Mouse (Mus musculus) limb, embryonic 10.5 days (tissue): ENCODE measurements around the gene Selenos. TPM values are rescaled to one million over a fixed set of nuclear protein-coding genes. Genes with fewer than 3 reads are reported as not detected.
"Not testable (repeated sequence)": the region's sequence is repeated elsewhere in the genome, so short reads cannot be mapped to it uniquely, and the experiment has no call there.

Experiments used
- DNase-seq: peaks from one replicate; pipeline ENCODE4 v3.0.0-alpha.2; 2017; ENCODE audit warnings: low spot score
- H3K27ac ChIP-seq: fragments of 300-500 bp; sonication (generic); 2 replicates; pipeline ENCODE4 v1.5.1; 2016; ENCODE audit warnings: mild to moderate bottlenecking
- H3K27me3 ChIP-seq: fragments of 300-500 bp; sonication (generic); 2 replicates; pipeline ENCODE4 v1.6.1; 2016; ENCODE audit warnings: low read depth, mild to moderate bottlenecking; ENCODE audit not compliant: poor library complexity, severe bottlenecking
- H3K36me3 ChIP-seq: fragments of 300-500 bp; sonication (generic); 2 replicates; pipeline ENCODE4 v1.6.1; 2016; ENCODE audit warnings: mild to moderate bottlenecking, moderate library complexity
- H3K4me1 ChIP-seq: fragments of 300-500 bp; sonication (generic); 2 replicates; pipeline ENCODE4 v1.6.1; 2016
- H3K4me3 ChIP-seq: fragments of 300-500 bp; sonication (generic); 2 replicates; pipeline ENCODE4 v1.5.1; 2016; ENCODE audit warnings: mild to moderate bottlenecking, moderate library complexity
- H3K9me3 ChIP-seq: fragments of 300-500 bp; sonication (generic); replicated peaks from 2 replicates; pipeline ENCODE4 v1.6.1; 2016; ENCODE audit warnings: mild to moderate bottlenecking
- WGBS: fragments of 180-500 bp; shearing (Covaris S2); methylation state at CpG from one replicate; pipeline ENCODE4 v1.1.7; 2016; 5-methylcytosine and 5-hydroxymethylcytosine counted together
- polyA plus RNA-seq: library from polyadenylated mRNA; unstranded; fragments of >200 nt; fragmentation: Nextera tagmentation; extraction: Ambion mirVana; gene quantifications from 2 replicates; pipeline ENCODE4 v1.2.1, GENCODE M21; 2016

Gene Selenos
- polyA plus RNA-seq, 1 experiment from 2014 or later = 83.0 TPM

GRCm38 (mm10) chr7:66053946-66054483 is 25.4 kb upstream of the Selenos start:
- 83% methylated on average over 4 of the region's 4 CpGs for WGBS
- H3K9me3 ChIP-seq = no peaks in the 10 kb centered on the region
- no peak overlapping the region for H3K4me3 ChIP-seq
- no peaks in the 10 kb centered on the region for H3K36me3 ChIP-seq
- H3K27me3 ChIP-seq = no peaks in the 10 kb centered on the region; the same call in 1 of the 2 replicates
- H3K4me1 ChIP-seq = no peaks in the 10 kb centered on the region
- DNase-seq = no peak
- H3K27ac ChIP-seq = no peak overlapping the region

DNA sequence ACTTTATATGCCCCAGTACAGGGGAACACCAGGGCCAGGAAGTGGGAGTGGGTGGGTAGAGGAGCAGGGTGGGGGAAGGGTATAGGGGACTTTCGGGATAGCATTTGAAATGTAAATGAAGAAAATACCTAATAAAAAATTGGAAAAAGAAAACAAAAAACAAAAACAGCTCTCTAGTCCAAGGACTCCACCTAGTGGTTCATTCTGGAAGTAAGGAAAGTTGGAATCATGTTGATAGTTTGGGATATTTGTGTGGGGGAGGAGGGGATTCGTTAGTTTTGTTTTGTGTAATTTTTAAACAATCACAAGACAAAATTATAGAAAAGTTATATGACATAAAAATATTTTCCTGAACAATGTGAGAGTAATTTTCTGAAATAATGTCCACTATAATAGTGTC is 24.1 kb upstream of the Selenos start:
- WGBS = 19% methylated on average over 2 of the region's 2 CpGs
- not testable (repeated sequence) for DNase-seq

GRCm38 (mm10) chr7:66058703-66059102 is 20.7 kb upstream of the Selenos start, which contains the start of gene Snrpa1:
Snrpa1 (plus strand) TSS chr7:66059003.
- Histone ChIP-seq H3K27me3 (no peaks in the 10 kb centered on the region; the same call in 1 of the 2 replicates), H3K27ac (peak within 1 kb of the TSS; percentile 95), H3K4me1 (peaks cover 15% of the 10 kb centered on the region), H3K9me3 (no peaks in the 10 kb centered on the region), H3K4me3 (peak within 1 kb of the TSS; percentile 98), H3K36me3 (peaks cover 18% of the 10 kb centered on the region)
- WGBS = 84% methylated on average over 1 of the region's 1 CpGs
- no peak for DNase-seq

More for the DNA sequence above, 24.1 kb upstream of the Selenos start:
- not testable (repeated sequence) for H3K9me3 ChIP-seq, H3K27me3 ChIP-seq, H3K27ac ChIP-seq, H3K36me3 ChIP-seq, H3K4me3 ChIP-seq, H3K4me1 ChIP-seq

DNA sequence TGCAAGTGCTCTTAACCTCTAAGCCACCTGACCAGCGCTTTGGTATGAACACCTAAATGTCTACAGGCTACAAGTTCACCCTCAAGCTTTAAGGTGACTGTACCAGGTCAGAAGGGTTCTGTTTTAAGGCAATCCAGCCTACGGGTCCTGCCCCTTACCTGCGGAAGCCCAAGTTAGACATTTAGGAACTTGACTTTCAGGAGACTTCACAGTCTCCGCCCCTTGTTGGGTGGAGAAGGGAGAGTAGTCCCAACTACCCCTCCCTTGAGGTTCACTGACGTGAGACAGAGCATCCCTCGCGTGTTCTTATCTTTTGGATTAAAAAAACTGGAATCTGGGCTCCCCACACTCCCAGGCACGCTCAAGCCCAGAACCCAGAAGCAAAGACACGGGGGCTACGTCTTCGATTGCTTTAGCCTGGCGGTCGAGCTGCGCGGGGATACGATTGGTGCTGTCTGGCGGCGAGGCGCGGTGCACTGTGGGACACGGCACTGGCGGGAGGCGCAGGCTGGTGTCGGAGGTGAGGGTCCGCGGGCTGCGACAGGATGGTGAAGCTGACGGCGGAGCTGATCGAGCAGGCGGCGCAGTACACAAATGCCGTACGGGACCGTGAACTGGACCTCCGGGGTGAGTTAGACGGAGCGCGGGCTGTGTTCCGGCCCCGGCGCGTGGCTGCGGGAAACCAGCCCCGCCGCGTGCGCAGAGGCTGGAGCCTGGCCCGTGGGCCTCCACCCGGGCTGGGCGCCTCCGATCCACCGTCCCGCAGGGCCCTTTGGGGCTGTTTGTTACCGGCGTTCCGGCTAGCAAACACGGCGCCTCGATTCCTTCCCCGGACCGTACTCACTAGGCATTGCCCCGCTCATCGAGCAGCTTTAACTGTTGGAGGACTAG is 19.1 kb upstream of the Selenos start:
- Histone ChIP-seq H3K27ac (peak overlapping the region; percentile 95), H3K36me3 (peaks cover 33% of the 10 kb centered on the region), H3K4me3 (peak overlapping the region; percentile 98), H3K9me3 (no peaks in the 10 kb centered on the region), H3K4me1 (peaks cover 15% of the 10 kb centered on the region), H3K27me3 (no peaks in the 10 kb centered on the region; the same call in 1 of the 2 replicates)
- under 1% methylated on average over 64 of the region's 64 CpGs for WGBS
- peak; percentile 94 for DNase-seq

DNA sequence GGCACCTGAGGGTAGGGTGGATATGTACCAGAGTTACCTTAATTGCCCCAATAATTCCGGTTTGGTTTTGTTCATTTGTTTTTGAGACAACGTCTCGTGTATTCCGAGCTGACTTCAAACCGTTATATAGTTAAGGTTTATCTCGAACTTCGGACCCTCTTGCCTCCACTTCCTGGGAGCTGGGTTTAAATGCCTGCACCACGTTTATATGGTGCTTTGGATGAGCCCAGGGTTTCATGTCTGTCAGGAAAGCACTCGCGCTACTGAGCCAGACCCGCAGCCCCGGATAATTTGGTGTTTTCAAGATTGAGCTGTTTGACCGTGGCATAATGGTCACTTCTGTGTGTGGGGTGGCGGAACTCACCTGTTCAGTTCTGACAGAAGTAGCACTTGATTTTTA is 18.4 kb upstream of the Selenos start:
- peaks cover 41% of the 10 kb centered on the region for H3K36me3 ChIP-seq
- 2% methylated on average over 14 of the region's 14 CpGs for WGBS
- H3K4me3 ChIP-seq = peak overlapping the region; percentile 98
- no peaks in the 10 kb centered on the region; the same call in 1 of the 2 replicates for H3K27me3 ChIP-seq
- peak overlapping the region; percentile 95 for H3K27ac ChIP-seq
- H3K9me3 ChIP-seq = no peaks in the 10 kb centered on the region
- no peak for DNase-seq
- H3K4me1 ChIP-seq = peaks cover 15% of the 10 kb centered on the region

- no peak overlapping the region for H3K4me3 ChIP-seq
- WGBS = 86% methylated on average over 2 of the region's 2 CpGs
- H3K4me1 ChIP-seq = peaks cover 17% of the 10 kb centered on the region
- H3K27me3 ChIP-seq = no peaks in the 10 kb centered on the region
- DNase-seq = no peak
- H3K27ac ChIP-seq = no peak overlapping the region
- no peaks in the 10 kb centered on the region for H3K9me3 ChIP-seq
- peaks cover 67% of the 10 kb centered on the region for H3K36me3 ChIP-seq
These were observed 3.0 kb upstream of the Selenos start for GRCm38 (mm10) chr7:66076411-66076810.

- WGBS = 52% methylated on average over 5 of the region's 5 CpGs
- Histone ChIP-seq H3K9me3 (no peaks in the 10 kb centered on the region), H3K27ac (peak overlapping the region; percentile 81), H3K4me3 (peak overlapping the region; percentile 65), H3K27me3 (no peaks in the 10 kb centered on the region), H3K36me3 (peaks cover 68% of the 10 kb centered on the region), H3K4me1 (peaks cover 17% of the 10 kb centered on the region)
- DNase-seq = no peak
These were observed 773 bp downstream of the Selenos start for GRCm38 (mm10) chr7:66080231-66080613.

GRCm38 (mm10) chr7:66083757-66084156 is 4.3 kb downstream of the Selenos start:
- Histone ChIP-seq H3K9me3 (no peaks in the 10 kb centered on the region), H3K4me1 (peaks cover 13% of the 10 kb centered on the region), H3K27ac (no peak overlapping the region), H3K36me3 (peaks cover 77% of the 10 kb centered on the region), H3K27me3 (no peaks in the 10 kb centered on the region), H3K4me3 (no peak overlapping the region)
- 94% methylated on average over 6 of the region's 6 CpGs for whole genome bisulfite sequencing
- no peak for DNase-seq

- WGBS = 90% methylated on average over 7 of the region's 7 CpGs
- peaks cover 85% of the 10 kb centered on the region for H3K36me3 ChIP-seq
- peaks cover 10% of the 10 kb centered on the region for H3K4me1 ChIP-seq
- no peaks in the 10 kb centered on the region for H3K27me3 ChIP-seq
- no peak overlapping the region for H3K27ac ChIP-seq
- no peak for DNase-seq
- no peaks in the 10 kb centered on the region for H3K9me3 ChIP-seq
- H3K4me3 ChIP-seq = no peak overlapping the region
These were observed 5.1 kb downstream of the Selenos start for GRCm38 (mm10) chr7:66084546-66084945.

- Histone ChIP-seq H3K27ac (no peak overlapping the region), H3K36me3 (peaks cover 99% of the 10 kb centered on the region), H3K27me3 (no peaks in the 10 kb centered on the region), H3K9me3 (no peaks in the 10 kb centered on the region), H3K4me3 (no peak overlapping the region), H3K4me1 (no peaks in the 10 kb centered on the region)
- DNase-seq = no peak
- WGBS = 91% methylated on average over 4 of the region's 4 CpGs
These were observed 8.2 kb downstream of the Selenos start for GRCm38 (mm10) chr7:66087652-66088051.

- Histone ChIP-seq H3K27me3 (no peaks in the 10 kb centered on the region), H3K4me3 (no peak overlapping the region), H3K9me3 (no peaks in the 10 kb centered on the region), H3K36me3 (peaks cover 95% of the 10 kb centered on the region), H3K27ac (no peak overlapping the region), H3K4me1 (no peaks in the 10 kb centered on the region)
- no peak for DNase-seq
- WGBS = 89% methylated on average over 2 of the region's 2 CpGs
These were observed 8.6 kb downstream of the Selenos start for GRCm38 (mm10) chr7:66088077-66088476.

GRCm38 (mm10) chr7:66090676-66091190 is 11.3 kb downstream of the Selenos start:
- Histone ChIP-seq H3K9me3 (no peaks in the 10 kb centered on the region), H3K27ac (no peak overlapping the region), H3K36me3 (peaks cover 71% of the 10 kb centered on the region), H3K4me1 (no peaks in the 10 kb centered on the region), H3K4me3 (no peak overlapping the region), H3K27me3 (no peaks in the 10 kb centered on the region)
- WGBS = 89% methylated on average over 11 of the region's 11 CpGs
- DNase-seq = no peak

DNA sequence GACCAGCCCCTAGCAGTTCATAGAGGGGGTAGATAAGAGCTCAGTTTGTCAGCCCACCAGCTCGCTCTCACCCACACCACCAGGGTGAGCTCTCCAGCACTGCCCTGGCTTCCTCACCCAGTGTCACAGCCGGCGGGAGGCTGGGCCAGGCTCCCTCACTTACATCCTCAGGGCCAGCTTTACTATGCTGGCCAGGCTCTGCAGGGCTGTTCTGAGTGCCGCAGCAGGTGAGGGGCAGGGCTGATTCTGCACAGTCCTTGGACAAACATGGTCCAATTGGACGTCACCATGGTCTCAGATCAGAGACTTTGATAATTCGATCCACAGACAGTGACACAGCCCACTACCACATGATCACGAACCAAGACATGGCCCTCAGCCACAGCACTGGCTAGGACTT is 12.1 kb downstream of the Selenos start:
- Histone ChIP-seq H3K27me3 (no peaks in the 10 kb centered on the region), H3K4me1 (no peaks in the 10 kb centered on the region), H3K27ac (no peak overlapping the region), H3K9me3 (no peaks in the 10 kb centered on the region), H3K36me3 (peaks cover 63% of the 10 kb centered on the region), H3K4me3 (no peak overlapping the region)
- WGBS = 85% methylated on average over 7 of the region's 7 CpGs
- DNase-seq = no peak
